Mouse (Mus musculus) testis, adult 2 months (tissue): Measurements from ENCODE around the gene Mgll.
A peak's percentile ranks its signal among the peaks of the same experiment; 100 is the strongest.

Experiments
- CTCF ChIP-seq: fragments of 200-500 bp; IDR thresholded peaks from 2 replicates; pipeline ENCODE4 v1.5.1; 2012; ENCODE audit warnings: low read depth, mild to moderate bottlenecking, inconsistent platforms, low read length, moderate library complexity; ENCODE audit not compliant: control insufficient read depth, insufficient read depth, insufficient replicate concordance
- POLR2A ChIP-seq: fragments of 200-500 bp; IDR thresholded peaks from 2 replicates; pipeline ENCODE4 v1.6.1; 2012; ENCODE audit warnings: low read depth, mild to moderate bottlenecking, inconsistent platforms, low read length, moderate library complexity; ENCODE audit not compliant: control insufficient read depth

DNA sequence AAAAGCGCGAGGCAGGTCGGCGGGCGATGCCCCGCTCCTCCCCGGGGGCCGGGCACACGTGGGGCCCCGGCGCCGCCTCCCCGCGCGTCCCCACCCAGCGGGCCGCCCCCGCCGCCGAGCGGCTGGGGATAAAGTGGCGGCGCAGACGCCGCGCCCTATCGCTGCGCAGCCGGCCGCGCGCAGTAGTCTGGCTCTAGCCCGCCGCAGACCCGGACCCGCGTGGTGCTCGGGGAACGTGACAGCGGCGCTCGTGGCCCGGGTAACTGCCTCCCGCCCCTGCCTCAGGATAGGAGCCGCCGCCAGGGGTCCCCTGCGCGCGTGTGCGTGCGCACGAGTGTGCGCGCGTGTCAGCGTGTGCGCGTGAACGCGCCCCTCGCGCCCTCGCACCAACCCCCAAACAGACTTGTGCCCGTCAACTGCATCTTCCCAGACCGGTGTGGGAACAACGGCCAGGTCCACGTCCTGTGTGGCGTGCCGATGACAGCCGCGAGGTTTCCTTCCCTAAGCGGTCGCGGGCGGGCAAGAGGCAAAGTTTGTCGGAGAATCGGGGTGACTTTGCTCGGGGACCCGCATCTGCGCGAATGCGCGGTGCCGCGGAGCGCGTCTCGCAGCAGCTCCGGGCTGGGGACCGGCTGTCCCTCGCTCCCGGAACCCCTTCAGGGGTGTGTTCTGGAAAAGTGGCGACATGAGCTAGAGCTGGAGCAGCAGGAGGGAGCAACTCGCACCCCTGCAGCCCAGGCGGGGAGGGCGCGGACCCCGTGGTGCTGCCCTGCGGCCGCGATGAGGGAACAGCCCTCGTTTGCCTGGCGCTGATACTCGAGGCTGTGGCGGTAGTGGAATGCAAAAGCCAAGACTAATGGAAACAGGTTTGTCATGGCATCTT is at the start of gene Mgll:
- peak; percentile 63; the same call in 1 of the 2 replicates for TF ChIP-seq POLR2A
- TF ChIP-seq CTCF, result 0 out of 2 replicates have a peak, but pooled peaks have one; percentile 8
